Mouse (Mus musculus): ENCODE measurements around the gene Cubn. TPM values are rescaled to one million over a fixed set of nuclear protein-coding genes. Genes with fewer than 3 reads are reported as not detected.

The Cubn gene
- total RNA-seq, 2 experiments from 2014 or later: 1.0 to 1.2 TPM

- no peak for DNase-seq
Observed at GRCm38 (mm10) chr2:13352112-13352728, 139.4 kb downstream of the Cubn start.

DNA sequence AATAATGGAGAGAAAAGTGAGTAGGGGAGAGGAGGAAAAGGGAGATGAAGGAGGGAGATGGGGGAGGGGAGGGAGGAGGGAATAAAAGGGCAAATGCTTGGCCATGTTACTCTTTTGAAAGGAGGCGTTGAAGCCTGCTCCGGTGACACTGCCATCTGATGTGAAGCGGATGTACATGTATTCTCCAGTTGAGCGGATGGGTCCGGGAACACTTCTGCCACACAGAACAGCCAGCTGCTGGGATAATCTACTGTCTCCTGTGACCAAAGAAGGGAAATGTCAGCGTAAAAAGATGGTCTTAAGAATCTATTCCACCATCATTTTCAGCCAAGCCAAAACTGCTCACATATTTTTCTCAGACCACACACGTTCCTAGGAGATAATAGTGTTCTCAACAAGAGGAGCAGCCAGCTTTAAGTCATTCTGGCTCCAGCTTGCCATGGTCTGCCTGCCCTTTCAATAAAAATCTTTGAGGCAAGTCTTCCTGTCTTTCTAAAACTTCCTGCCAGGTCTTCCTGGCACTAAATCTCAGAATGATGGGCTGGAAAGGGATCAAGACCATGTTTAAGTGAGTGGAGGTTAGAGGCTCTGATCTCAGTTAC, 149.2 kb downstream of the Cubn start:
- no peak for DNase-seq

GRCm38 (mm10) chr2:13335446-13335845, 156.2 kb downstream of the Cubn start:
- DNase-seq: no peak

DNA sequence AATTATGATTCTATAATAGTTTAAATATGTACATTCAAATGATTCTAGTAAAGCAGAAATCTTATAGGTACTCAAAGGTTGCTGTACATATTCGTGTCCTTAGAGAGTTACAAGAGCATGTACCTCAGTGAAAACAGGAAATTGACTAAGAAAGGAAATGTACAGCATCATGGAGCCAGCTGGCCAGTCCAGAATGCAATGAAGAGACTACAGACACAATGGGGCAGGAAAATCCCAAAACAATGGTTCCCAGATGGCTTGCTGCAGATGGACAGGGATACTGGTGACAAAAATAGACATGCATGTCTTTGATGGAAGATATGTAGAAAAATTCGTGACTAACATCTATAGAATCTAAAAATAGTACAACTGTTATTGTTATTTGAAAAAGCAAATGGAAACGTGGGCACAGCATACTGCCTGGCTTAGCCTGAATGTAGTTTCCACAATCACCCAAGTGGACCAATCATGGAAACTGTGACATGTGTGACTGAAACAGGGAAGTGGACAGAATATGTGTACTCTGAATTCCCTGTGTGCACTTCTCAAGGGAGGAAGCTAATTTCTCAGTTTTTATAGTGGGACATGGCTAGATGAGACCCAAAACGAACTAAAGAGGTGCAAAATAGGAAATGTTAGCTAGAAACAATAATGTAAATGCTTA, 161.7 kb downstream of the Cubn start:
- DNase-seq: peak; percentile 7

DNA sequence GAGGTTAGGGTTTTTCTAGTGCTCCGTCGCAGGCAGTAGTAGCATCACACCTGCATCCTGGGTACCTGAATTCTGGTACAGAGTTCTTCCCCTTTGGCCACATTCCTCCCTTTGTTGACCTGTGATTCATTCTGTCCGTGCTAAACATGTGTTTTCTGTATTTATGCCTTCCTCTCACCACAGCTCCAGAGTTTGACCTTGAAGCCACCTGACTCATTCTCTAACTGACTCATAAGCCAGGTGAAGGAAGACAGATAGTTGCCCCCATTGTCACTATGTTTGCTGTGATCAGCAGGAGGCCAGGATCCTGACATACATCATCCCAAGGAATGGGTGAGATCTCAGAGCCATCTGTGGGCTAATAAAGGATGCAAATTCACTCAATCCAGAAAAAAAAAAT, 188.2 kb downstream of the Cubn start:
- DNase-seq: no peak

GRCm38 (mm10) chr2:13299031-13299430, 192.6 kb downstream of the Cubn start:
- DNase-seq: peak; percentile 24

DNA sequence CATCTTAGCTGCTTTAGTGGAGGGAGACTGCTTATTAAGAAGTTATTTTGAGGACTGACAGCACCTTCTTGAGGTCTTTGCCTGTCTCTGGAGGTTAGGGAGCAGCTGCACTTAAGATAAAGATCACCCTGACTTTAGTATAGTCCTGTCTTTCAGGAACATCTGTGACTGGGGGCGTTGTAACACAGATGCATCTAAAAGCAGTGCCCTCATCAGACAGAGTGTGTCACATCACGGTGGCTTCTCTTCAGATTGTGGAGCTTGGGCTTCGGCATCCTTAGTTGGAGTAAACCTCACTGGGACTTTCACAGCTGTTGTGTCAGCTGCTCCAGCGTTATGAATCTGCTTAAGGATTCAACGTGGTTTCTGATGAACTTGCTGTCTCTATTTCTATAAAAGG, 193.9 kb downstream of the Cubn start:
- DNase-seq: no peak

DNA sequence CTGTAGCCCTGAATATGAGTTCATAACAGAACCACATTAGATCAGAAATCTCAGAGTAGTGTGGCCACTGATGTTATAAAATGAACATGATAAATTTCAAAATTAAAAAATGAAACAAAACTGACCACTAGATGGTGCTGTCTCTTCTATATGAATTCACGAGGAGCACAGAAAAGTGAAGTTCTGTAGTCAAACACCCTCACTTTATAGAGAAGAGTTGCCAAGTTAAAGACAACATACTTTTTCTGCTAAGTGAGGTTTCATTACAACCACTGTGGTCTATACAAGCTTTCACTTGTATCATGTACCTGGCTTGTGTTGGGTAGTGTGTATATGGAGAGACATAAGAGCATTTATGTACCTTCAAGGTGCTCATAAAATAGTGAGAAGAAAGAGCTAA, 201.0 kb downstream of the Cubn start:
- DNase-seq: no peak

GRCm38 (mm10) chr2:13290070-13290469, 201.5 kb downstream of the Cubn start:
- DNase-seq: no peak

DNA sequence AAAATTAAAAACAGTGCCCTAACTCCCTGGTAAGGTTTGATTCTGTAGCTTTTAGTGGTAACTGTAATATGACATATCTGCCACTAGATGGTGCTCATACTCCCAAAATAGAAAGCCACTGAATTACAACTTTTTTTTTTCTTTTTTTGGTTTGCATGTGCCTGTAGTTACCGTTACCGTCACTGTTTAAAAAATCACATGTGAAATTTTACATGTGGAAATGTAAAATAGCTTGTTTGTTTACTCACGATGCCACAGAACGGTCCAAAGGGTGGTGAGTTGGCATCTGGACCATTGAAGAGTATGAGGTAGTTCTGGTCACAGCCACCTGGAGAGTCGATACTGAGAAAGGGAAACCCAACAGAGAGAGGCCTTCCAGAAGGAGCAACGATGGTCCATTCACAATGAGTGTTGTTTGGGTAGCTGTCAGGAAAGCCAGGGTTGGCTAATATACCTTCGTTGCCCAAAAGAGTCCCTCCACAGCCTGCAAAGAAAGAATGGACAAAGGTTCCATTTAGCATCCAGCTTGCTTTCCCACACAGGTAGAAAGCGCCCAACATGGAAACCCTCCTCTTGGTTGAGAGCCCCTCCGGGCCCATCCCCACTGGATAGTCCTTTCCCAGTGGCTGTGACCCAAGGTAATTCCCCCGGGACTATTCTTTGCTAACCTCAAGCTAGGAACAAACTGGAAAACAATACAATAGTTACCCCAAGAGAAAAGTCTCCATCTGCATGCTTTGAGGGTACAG, 213.3 kb downstream of the Cubn start:
- DNase-seq: no peak

DNA sequence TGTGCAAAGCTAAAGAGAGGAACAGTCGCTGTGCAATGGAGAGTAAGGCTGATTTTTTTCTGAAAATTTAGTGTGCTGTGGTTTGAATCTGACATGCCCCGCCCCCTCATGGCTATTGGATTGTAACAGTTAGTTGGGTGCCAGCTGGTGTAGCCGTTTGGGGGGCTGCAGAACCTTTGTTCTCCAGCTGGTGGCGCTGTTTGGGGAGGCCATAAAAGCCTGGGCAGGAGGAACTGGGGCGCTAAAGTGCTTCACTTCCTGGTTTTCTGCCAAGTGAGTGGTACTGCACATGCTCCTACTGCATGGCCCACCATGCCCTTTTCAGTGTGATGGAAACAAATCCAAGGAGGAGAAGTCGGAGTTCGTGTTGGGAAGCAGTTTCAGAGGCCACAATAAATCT, 215.7 kb downstream of the Cubn start:
- peak; percentile 20 for DNase-seq

DNA sequence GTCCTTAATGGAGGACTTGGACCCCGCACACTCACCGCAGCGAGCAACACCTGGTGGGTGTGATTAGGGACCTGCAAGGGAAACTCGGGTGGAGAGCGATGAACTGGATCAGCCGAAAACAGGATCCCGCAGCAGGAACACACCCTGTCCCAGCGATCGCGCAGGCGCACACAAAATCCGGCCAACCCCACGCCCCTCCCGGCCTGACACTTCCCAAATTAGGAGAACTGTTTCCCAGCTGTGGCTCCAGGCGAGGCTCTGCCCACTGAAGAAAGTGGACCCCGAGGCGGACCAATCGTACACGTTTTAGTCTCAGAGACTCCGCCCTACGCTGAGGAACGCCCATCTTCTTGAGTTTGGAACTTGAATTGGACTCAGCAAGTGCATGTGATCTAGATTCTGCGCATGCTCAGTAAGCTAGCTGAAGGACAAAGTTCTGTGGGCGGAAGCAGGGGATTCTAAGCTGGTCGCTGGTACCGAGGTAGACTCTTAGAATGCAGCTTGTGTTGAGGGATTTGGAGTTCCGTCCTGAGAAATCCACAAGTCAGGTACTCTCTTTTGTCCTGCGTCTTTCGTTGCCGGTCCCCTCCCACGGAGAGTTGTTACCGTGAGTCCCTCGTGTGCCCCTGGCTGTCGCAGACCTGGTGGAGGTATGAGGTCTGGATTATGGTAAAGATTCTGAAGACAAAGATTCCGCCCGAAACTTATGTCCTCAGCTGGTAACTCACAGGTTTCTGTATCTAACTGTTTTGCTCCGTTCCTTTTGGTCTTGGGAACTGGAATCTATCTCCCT, 220.3 kb downstream of the Cubn start, which contains the start of gene Rsu1:
Gene Rsu1, minus strand, starts transcription at position 251 of the 793 bp plus-strand sequence.
- peak; percentile 96 for DNase-seq

GRCm38 (mm10) chr2:13270736-13271135, 220.9 kb downstream of the Cubn start:
- no peak for DNase-seq

DNA sequence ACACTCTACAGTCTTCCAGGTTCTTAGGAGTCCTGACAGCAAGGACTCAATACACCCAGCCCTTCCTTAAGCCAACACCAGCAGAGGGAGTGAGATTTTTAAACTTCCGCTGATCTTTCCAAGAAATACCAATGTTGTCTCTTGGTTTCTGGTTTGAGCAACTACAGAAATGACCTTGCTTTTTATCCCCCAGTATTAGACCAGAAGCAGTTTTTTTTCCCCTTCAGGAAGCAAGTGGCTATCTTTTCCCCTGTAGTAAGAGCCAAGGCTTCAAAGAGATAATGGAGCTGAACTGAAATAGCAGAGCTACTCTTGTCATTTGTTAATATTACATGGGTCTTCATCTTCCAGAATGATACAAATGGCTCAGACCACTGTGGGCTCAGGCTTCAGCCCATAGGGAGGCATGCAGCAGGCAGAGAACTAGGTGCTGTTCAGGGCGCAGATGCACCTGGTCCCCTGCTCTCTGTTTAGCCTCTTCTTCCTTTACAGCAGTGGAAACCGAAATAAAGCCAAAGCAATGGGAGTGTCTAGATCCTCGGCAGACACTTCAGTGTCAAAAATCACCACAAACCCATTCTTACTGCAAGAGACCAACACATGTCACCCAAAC, 222.8 kb downstream of the Cubn start:
- DNase-seq: no peak

DNA sequence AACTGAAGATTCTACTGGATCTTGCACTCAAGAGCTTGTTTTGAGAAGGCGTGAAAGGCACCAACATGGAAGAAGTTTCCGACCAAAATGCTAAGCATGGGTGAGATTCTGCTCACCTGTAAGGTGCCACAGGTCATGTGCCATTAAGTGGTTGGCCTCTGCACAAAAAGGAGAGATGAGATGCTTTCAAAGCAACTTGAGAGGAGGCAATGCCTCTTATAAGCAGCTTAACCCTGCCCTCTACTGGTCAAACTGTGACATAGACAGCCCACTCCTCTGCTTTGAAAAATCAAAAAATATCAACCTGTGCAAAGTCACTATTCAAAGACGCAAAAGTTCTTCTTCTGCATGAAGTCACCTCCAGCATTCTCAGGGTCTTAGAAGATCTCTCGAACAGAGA, 226.7 kb downstream of the Cubn start:
- DNase-seq: no peak

- DNase-seq: no peak
Observed at GRCm38 (mm10) chr2:13263150-13263549, 228.5 kb downstream of the Cubn start.

DNA sequence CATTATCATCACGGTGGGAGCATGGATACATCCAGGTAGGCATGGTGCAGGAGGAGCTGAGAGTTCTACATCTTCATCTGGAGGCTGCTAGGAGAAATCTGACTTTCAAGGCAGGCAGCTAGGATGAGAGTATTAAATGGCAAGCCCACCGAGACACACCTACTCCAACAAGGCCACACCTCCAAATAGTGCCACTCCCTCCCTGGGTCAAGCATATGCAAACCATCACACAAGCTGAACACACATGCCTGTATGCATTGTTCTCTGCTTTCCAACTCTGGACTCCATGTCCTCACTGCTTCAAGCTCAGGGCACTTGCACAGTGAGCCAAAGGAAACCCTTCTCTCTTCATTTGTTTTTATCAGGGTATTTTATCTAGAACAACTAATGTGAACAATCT, 233.0 kb downstream of the Cubn start:
- no peak for DNase-seq

- DNase-seq: no peak
Observed at GRCm38 (mm10) chr2:13240711-13241110, 250.9 kb downstream of the Cubn start.

DNA sequence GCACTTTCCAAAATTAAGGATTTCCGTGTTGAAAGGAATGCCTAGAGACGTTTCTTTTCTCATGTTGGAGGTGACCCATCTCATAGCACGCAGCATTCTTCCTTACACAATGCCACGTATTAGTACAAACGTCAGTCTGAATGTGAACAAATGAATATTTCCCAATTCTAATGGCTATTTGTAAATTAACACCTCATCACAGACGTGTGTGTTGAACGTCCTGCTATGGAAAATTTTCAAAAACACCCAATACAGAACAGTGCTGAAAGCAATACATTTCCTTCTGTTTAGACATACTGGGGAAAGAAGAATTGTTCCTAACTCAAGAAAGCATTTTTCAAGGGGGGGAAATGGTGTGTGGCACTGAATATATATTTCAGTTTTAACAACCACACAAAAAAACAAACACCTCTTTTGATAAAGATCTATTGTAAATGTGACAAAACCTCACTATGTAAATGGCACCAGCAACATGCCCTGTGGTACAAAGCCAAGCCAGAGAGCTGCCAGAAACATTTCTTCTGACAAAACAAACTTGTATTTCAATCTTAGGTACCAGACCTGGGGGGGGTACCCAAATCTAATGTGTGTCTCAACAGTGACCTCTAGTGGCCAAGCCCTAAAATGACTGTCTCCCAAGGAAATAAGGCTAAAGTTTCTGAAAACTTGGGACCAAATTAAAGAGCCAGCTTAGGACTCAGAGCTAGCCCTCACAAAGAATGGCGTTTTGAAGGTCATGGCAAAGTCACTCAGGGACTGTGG, 254.3 kb downstream of the Cubn start:
- DNase-seq: peak; percentile 57

DNA sequence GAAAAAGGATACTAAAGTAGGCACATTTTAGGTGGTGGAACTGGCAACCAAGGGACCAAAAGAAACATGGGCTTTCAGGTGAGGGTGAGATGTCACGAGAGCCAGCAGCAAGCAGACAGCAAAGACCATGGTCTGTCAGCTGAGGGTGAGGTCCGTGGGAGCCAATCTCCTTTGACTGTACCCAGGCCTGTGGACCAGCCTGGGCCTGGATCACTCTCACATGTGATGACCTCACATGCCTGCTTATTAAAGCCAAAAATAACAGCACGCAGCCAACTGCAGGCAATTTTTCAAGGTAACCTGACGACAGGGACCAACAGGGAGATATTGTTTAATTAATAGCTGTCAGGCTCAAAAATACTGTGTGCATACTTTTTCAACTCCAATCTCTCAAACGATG, 255.9 kb downstream of the Cubn start:
- peak; percentile 55 for DNase-seq

DNA sequence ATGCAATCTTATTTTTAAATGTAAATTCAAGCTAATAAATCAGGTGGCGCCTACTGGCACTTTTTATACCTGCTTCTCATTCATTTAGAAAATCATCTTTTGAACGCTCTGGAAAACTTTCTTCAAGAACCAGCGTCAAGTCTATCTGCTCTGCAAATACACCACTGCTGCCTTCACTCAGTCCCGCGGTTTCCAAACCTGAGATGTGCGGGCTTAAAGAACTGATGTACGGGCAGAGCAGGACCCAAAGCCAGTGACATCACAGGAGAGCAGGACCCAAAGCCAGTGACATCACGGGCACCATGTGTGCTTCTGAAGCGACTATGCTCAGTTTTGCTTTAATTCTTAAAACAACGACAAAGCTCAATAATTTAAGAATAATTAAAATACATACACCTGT, 256.8 kb downstream of the Cubn start:
- no peak for DNase-seq
